ENCODE assay signal across 22 mouse cellular contexts in the genomic region with DNA sequence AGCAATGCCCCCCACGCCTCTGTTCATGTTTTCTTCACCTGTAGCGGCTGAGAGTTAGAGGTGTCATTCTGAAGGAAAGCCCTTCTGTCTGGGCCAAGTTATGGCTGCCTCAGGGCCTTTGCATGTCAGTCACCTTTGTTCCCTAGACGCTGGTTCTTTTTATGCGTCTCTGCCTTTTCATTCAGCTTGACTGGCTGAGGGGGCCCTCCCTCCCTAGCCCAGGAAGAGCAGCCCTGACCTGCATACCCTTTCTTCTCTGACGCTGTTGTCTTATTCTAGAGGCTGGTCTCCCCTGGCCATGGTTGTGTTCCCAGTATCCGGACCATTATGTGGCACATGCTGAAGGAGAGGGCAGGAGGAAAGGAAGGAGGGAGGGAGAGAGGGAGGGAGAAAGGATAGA. TPM values are rescaled to one million over a fixed set of nuclear protein-coding genes. Genes with fewer than 3 reads are reported as not detected.
DNase-seq lines count a peak whose midpoint lies in the region; ATAC-seq lines count a peak whose summit lies in the region.
"Had no signal": no experiment of that assay in that cellular context is flagged by ENCODE, and none has a peak within 500 bp of the region (broad histone marks: within the 10 kb centered on the region; RNA-seq: fewer than 3 reads in every experiment).

No protein-coding gene starts in this region.

- 60% methylated on average over 6 of the region's 6 CpGs for WGBS in hindbrain, embryonic 10.5 days
- WGBS in hindbrain, embryonic 14.5 days, result 50% methylated on average over 6 of the region's 6 CpGs
- 74% methylated on average over 6 of the region's 6 CpGs for WGBS in limb, embryonic 10.5 days

- H3K27ac ChIP-seq in hindbrain, embryonic 10.5 days, result 0 out of 2 replicates have a peak overlapping the region, but pooled peaks have one; percentile 1
- H3K27ac ChIP-seq in hindbrain, embryonic 14.5 days, result no peak overlapping the region
- peak overlapping the region; percentile 53 for H3K27ac ChIP-seq in limb, embryonic 10.5 days
- H3K27ac ChIP-seq: forebrain, embryonic 15.5 days; heart, adult 2 months; heart, embryonic 15.5 days; hindbrain, embryonic 12.5 days; limb, embryonic 15.5 days; liver, embryonic 13.5 days; midbrain, embryonic 13.5 days; stomach, embryonic 15.5 days had no signal

- peaks cover 45% of the 10 kb centered on the region for H3K4me1 ChIP-seq in hindbrain, embryonic 10.5 days (replicated peaks)
- peaks cover 14% of the 10 kb centered on the region for H3K4me1 ChIP-seq in hindbrain, embryonic 14.5 days (replicated peaks; ENCODE audit: control insufficient read depth, insufficient read depth, low read length)
- peaks cover 38% of the 10 kb centered on the region for H3K4me1 ChIP-seq in limb, embryonic 10.5 days
- H3K4me1 ChIP-seq: liver, embryonic 13.5 days had no signal

- no peak overlapping the region for H3K4me2 ChIP-seq in hindbrain, embryonic 14.5 days (replicated peaks)
- H3K4me2 ChIP-seq: forebrain, embryonic 15.5 days; heart, embryonic 15.5 days; hindbrain, embryonic 12.5 days; limb, embryonic 15.5 days; liver, embryonic 13.5 days; midbrain, embryonic 13.5 days; stomach, embryonic 15.5 days had no signal

- no peak overlapping the region for H3K4me3 ChIP-seq in hindbrain, embryonic 10.5 days
- no peak overlapping the region for H3K4me3 ChIP-seq in hindbrain, embryonic 14.5 days (replicated peaks; ENCODE audit: low read length)
- no peak overlapping the region for H3K4me3 ChIP-seq in limb, embryonic 10.5 days
- H3K4me3 ChIP-seq: forebrain, embryonic 15.5 days; heart, adult 2 months; heart, embryonic 15.5 days; hindbrain, embryonic 12.5 days; limb, embryonic 15.5 days; liver, embryonic 13.5 days; midbrain, embryonic 13.5 days; stomach, embryonic 15.5 days had no signal

- no peak overlapping the region for H3K9ac ChIP-seq in hindbrain, embryonic 14.5 days
- H3K9ac ChIP-seq: forebrain, embryonic 15.5 days; heart, embryonic 15.5 days; limb, embryonic 15.5 days; liver, embryonic 13.5 days; stomach, embryonic 15.5 days had no signal

- DNase-seq in hindbrain, embryonic 10.5 days (ENCODE audit: low spot score), result no peak
- no peak for DNase-seq in hindbrain, embryonic 14.5 days (ENCODE audit: low spot score)
- DNase-seq in spleen, postnatal 36 days (ENCODE audit: low spot score in 2 of 2), result peak; percentile 48
- no peak for DNase-seq in spleen, postnatal 4 days (ENCODE audit: low spot score in 2 of 2)
- DNase-seq in limb, embryonic 10.5 days (ENCODE audit: low spot score), result no peak
- no peak for DNase-seq in cerebellum, adult 8-10 months
- DNase-seq: adrenal gland, postnatal 25 days; cerebellum, adult 2 months; cerebellum, postnatal 25 days; gastrocnemius, postnatal 36 days; kidney, adult 8-10 months; left cerebral cortex, postnatal 4 days; liver, embryonic 13.5 days; lung, adult 18-20 months; right cerebral cortex, postnatal 25 days had no signal

- H3K9me3 ChIP-seq in hindbrain, embryonic 10.5 days, result no peaks in the 10 kb centered on the region
- no peaks in the 10 kb centered on the region for H3K9me3 ChIP-seq in hindbrain, embryonic 14.5 days (ENCODE audit: control insufficient read depth, low read length)
- H3K9me3 ChIP-seq in limb, embryonic 10.5 days (replicated peaks), result no peaks in the 10 kb centered on the region
- H3K9me3 ChIP-seq: forebrain, embryonic 15.5 days; heart, embryonic 15.5 days; hindbrain, embryonic 12.5 days; limb, embryonic 15.5 days; liver, embryonic 13.5 days; midbrain, embryonic 13.5 days; stomach, embryonic 15.5 days had no signal

- ATAC-seq in hindbrain, embryonic 14.5 days (ENCODE audit: low FRiP score), result no peak
- ATAC-seq: forebrain, embryonic 15.5 days had no signal

- no peaks in the 10 kb centered on the region for H3K27me3 ChIP-seq in hindbrain, embryonic 10.5 days (ENCODE audit: insufficient read depth, poor library complexity, severe bottlenecking)
- H3K27me3 ChIP-seq in hindbrain, embryonic 14.5 days (ENCODE audit: control insufficient read depth, insufficient read depth, low read length), result no peaks in the 10 kb centered on the region
- H3K27me3 ChIP-seq in limb, embryonic 10.5 days (ENCODE audit: low read depth, poor library complexity, severe bottlenecking), result no peaks in the 10 kb centered on the region
- H3K27me3 ChIP-seq: forebrain, embryonic 15.5 days; hindbrain, embryonic 12.5 days; limb, embryonic 15.5 days; midbrain, embryonic 13.5 days; stomach, embryonic 15.5 days had no signal

- H3K36me3 ChIP-seq in hindbrain, embryonic 10.5 days, result no peaks in the 10 kb centered on the region
- no peaks in the 10 kb centered on the region for H3K36me3 ChIP-seq in hindbrain, embryonic 14.5 days (replicated peaks; ENCODE audit: control insufficient read depth, insufficient read depth)
- no peaks in the 10 kb centered on the region for H3K36me3 ChIP-seq in limb, embryonic 10.5 days
- H3K36me3 ChIP-seq: forebrain, embryonic 15.5 days; heart, embryonic 15.5 days; hindbrain, embryonic 12.5 days; limb, embryonic 15.5 days; liver, embryonic 13.5 days; midbrain, embryonic 13.5 days; stomach, embryonic 15.5 days had no signal

RNA-seq across cellular contexts. Expression of a gene that starts 18.3 kb away (rescaled TPM):
- polyA plus RNA-seq in hindbrain, embryonic 10.5 days (2016; fragmentation: Nextera tagmentation; extraction: Ambion mirVana), result 6.5 and 7.5 TPM in 2 replicates
- 8.7 and 9.8 TPM in 2 replicates for polyA plus RNA-seq in hindbrain, embryonic 14.5 days (2014; fragmentation: Nextera tagmentation; extraction: Ambion mirVana)
- 5.0 and 5.1 TPM in 2 replicates for polyA plus RNA-seq in limb, embryonic 10.5 days (2016; fragmentation: Nextera tagmentation; extraction: Ambion mirVana)

Comparison
In these comparisons a context has a peak if more than half of its experiments do, and no peak if none do; other contexts are left out.
1. DNase-seq: peak in spleen, postnatal 36 days (2 of 2); none in hindbrain, embryonic 10.5 days (single experiment), hindbrain, embryonic 14.5 days (single experiment), spleen, postnatal 4 days (0 of 2), limb, embryonic 10.5 days (single experiment) and cerebellum, adult 8-10 months (single experiment).